Mouse (Mus musculus): ENCODE data around the gene Marc1.

The Marc1 gene

GRCm38 (mm10) chr1:184810780-184811575 lies at the start of gene Marc1:
Gene Marc1 (minus strand): TSS chr1:184811313.
- no peak for DNase-seq (ENCODE audit: low read depth)

- no peak for DNase-seq (ENCODE audit: low read depth)
These were observed 49.2 kb upstream of the Marc1 start for GRCm38 (mm10) chr1:184860276-184860675.

DNA sequence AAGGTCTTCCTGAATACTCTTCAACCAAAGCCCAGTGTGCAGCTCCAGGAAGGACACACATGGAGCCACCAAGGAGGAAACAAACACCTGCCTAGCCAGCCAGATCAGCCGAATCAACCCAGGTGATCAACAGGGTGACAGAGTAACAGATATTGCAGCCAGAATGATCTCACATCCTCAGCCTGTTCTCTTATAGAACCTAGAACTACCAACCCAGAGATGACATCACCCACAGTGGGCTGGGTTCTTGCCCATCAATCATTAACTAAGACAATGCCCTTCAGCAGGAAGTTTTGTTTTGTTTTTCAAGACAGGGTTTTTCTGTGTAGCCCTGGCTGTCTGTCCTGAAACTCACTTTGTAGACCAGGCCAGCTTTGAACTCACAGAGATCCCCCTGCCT lies 47.1 kb upstream of the Marc1 start:
- DNase-seq (ENCODE audit: low read depth), result no peak

DNA sequence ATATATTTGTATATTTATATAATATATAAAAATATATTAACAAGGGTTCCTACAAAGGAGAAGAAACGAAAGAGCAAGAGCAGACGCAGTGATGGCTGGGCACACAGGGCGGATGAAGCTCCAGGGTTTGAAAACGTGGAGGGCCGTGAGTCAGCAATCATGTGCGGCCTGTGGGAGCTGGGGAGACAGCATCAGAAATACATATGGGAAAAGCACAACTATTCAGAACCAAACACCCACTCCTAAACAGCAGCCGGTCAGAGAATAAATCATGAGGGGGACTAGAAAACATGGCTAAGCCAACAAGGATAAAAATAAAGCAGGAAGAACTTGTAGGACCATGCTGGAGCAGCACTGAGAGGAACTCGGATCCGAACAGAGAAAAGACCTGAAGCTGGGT lies 46.1 kb upstream of the Marc1 start:
- DNase-seq (ENCODE audit: low read depth), result no peak

DNA sequence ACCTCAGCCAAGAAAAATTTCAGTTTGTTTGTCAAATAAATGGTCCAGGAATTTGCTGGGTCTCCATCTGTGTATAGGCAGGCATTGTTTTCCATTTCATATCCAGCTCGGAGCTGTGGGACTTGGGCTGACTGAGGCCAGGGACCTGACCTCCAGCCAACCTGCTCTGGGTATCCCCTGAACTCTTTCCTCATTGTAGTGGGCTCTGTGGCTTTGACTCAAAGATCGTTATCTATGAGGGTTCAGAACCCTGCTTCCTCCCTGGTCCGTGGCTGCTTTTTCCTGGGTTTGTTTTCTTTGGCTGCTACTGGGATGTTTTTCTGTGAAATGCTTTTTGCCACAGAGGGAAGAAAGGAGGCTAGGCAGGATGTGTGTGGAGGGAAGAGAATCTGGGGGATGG lies 42.8 kb upstream of the Marc1 start:
- no peak for DNase-seq (ENCODE audit: low read depth)

DNA sequence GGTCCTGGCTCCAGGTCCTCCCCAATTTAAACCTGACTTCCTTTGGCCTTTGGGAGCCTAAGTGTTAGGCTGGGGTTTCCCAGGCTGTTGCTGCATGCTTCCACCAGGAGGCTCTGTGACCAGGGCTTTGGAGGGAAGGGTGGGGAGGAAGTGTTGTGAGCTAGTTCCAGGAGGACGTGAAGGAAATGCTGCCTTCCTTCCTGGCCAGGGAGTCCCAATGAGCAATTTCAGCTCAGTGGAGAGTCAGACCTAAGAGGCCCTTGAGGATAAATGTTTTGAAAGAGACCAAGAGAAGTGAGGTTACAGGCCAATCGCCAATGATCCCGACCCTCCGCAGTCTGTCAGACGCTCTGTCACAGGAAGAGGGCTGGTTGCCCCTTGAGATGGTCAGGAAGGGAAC lies 42.2 kb upstream of the Marc1 start:
- DNase-seq (ENCODE audit: low read depth), result no peak

- peak; percentile 71 for DNase-seq (ENCODE audit: low read depth)
These were observed 40.9 kb upstream of the Marc1 start for GRCm38 (mm10) chr1:184851741-184852618.

DNA sequence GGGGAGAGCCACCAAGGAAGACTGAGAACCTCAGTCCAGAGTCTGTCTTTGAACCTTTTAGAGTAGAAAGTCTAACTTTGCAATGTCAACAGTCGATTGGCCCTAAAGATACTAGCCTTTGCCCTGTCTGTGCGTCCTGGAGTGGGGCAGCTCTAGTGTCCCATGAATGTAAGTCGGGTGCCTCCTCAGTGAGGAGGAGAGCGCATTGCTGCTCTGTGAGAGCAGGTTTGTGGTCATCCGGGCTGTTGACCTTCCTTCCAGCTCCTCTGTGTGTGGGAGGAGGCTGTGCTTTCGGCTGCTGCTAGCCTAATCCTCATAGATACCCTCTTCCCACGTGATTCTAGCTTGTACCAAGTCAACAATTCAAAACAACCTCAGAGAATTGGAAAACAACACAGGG lies 40.1 kb upstream of the Marc1 start:
- DNase-seq (ENCODE audit: low read depth), result no peak

GRCm38 (mm10) chr1:184846973-184847372 lies 35.9 kb upstream of the Marc1 start:
- no peak for DNase-seq (ENCODE audit: low read depth)

GRCm38 (mm10) chr1:184846092-184846750 lies 35.1 kb upstream of the Marc1 start, which contains the start of gene Marc2:
Gene Marc2 (minus strand): TSS chr1:184846451.
- DNase-seq (ENCODE audit: low read depth), result no peak

- DNase-seq (ENCODE audit: low read depth), result peak; percentile 83
These were observed 34.3 kb upstream of the Marc1 start for GRCm38 (mm10) chr1:184845111-184846071.

DNA sequence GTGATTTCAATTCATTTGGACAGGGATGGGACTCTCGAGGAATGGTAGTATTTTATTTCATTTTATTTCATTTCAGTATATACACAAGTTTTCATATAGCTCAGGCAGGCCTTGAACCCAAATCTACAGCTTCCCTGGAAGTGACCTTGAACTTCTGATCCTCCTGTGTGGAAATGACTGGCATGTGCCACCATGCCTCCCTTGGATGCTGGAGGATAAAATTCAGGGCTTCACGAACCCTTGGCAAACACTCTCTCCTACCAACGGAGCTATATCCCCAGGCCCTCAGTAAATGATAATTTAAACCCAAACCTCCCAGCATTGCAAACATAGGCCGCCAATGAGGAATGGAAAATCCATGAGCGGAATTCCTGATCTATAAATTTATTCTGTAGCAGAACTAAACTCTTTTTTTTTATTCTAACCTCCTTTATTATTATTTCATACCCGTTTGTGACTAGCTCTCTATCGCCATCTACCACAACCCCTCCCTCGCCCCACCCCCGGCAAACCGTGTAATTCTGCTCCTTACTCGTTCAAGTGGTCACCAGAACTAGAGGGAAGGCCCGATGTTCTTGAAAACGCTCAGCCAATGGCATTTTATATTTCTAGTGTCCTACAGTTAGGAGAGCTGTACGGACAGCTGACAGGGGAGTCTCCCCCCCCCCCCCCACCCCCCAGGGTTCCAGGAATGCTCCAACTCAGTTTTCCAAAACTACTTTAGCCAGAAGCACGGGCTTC lies 33.4 kb upstream of the Marc1 start:
- DNase-seq (ENCODE audit: low read depth), result peak; percentile 53

DNA sequence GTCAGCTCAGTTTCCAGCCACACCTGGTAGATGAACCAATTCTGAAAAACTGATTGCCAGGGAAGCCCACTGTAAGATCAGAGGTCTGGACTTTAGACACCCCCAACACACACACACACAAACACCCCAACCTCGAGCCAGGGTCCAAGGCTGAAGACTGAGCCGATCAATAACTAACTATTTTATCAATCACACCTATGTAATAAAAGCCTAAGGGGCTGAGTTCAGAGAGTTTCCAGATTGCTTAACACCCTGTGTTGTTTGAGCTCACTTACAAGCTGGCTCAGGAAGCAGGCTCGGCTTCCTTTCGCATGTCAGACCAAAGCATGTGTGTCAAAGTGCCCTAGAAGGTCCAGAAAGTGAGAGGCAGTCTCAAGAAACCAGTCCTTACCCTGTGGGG lies 26.5 kb upstream of the Marc1 start:
- no peak for DNase-seq (ENCODE audit: low read depth)

- no peak for DNase-seq (ENCODE audit: low read depth)
These were observed 25.2 kb upstream of the Marc1 start for GRCm38 (mm10) chr1:184836350-184836749.

DNA sequence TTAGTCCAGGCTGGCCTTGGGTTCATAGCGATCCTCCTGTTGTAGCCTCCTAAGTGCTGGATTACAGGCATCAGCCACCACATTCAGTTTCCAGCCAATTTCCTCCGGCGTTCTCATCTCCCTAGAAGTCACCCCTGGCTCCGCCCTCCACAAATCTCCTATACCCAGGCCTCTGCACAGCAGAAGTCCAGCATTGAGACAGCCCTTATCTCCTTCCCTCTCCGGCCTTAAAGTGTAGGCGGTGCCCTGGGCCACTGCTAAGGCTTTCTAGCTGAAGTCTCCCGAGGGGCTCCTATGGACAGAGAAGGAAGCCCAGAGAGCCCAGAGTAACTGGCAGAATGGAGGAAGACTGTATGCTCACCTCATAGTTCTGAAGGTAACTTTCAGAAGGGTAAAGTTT lies 22.4 kb upstream of the Marc1 start:
- no peak for DNase-seq (ENCODE audit: low read depth)

DNA sequence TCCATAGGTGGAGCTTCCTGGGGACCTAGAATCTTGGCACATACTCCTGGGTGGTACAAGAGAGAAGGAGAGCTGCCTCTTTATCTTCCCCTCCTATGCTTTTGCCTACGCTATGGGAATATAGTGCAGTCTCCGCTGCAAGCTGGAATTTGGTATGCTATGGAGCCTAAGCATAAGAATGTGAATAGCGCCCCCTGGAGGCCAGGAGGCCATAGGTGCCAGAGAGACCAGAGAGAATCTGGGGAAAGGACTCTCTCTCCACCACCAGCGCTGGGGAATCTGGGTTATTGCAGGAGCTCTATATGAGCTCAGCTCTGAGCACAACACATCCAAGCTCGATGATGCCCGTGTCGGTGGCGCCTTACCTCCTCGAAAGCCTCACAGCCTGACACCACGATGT lies 21.1 kb upstream of the Marc1 start:
- no peak for DNase-seq (ENCODE audit: low read depth)

DNA sequence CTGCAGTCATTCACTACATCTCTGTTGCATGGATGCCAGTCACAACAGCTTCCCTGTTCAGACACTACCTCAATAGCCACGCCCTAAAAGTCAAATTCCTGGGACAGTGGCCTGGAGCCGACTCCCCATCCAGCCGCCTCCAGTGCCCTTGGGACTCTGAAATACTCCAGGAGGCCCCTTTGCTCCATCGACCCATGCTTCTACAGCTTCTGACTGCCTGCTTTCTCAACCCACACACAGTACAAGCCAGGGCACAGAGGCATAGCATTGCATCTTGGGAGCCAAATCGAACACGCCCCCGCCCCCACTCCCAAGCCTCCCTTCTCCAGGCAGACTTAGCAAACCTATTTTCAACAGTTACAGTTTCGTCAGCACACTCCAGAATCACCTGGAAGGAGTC lies 18.8 kb upstream of the Marc1 start:
- no peak for DNase-seq (ENCODE audit: low read depth)

GRCm38 (mm10) chr1:184827175-184827701 lies 16.1 kb upstream of the Marc1 start:
- no peak for DNase-seq (ENCODE audit: low read depth)

- no peak for DNase-seq (ENCODE audit: low read depth)
These were observed 14.0 kb upstream of the Marc1 start for GRCm38 (mm10) chr1:184825093-184825492.

- DNase-seq (ENCODE audit: low read depth), result peak; percentile 75
These were observed 13.3 kb upstream of the Marc1 start for GRCm38 (mm10) chr1:184824439-184824851.
